Comparison of ENCODE assay signal across 18 mouse cellular contexts in the genomic region with DNA sequence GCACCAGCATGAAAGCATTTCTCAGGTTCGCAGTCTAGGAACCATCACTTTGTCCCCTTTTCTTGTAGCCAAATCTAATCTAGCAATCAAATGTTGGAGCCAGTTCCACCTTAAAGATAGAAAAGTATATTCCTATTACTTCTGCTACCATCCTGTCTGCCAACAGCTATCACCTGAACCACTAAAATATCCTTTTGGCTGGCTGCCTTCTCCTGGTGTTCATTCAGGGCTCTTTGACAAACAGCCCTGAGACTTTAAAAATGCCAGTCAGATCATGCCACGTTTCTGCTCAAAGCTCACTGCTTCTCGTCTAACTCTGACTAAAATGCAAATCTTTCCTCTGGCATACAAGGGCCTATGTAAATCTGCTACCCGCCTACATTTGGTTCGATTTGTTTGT.
"Had no signal": no experiment of that assay in that cellular context is flagged by ENCODE, and none has a peak within 500 bp of the region (broad histone marks: within the 10 kb centered on the region; RNA-seq: fewer than 3 reads in every experiment).

No protein-coding gene starts in this region.

- H3K36me3 ChIP-seq: midbrain, embryonic 13.5 days; midbrain, embryonic 15.5 days; neural tube, embryonic 13.5 days; neural tube, embryonic 15.5 days had no signal

- ATAC-seq: midbrain, embryonic 13.5 days; midbrain, embryonic 15.5 days had no signal

- H3K4me2 ChIP-seq: lung, embryonic 14.5 days; midbrain, embryonic 11.5 days; midbrain, embryonic 13.5 days; midbrain, embryonic 15.5 days; neural tube, embryonic 13.5 days; neural tube, embryonic 15.5 days had no signal

- DNase-seq: lung, adult 18-20 months; lung, embryonic 14.5 days; lung, postnatal 10 days; lung, postnatal 4 days; retina, postnatal 1 day; right cerebral cortex, adult 18-20 months; right cerebral cortex, postnatal 25 days; right cerebral cortex, postnatal 4 days; spleen, adult 18-20 months; thymus, adult 18-20 months; thymus, postnatal 14 days; thymus, postnatal 36 days had no signal

- H3K27me3 ChIP-seq: midbrain, embryonic 13.5 days; midbrain, embryonic 15.5 days; neural tube, embryonic 13.5 days; neural tube, embryonic 15.5 days had no signal

- H3K9me3 ChIP-seq: midbrain, embryonic 13.5 days; midbrain, embryonic 15.5 days; neural tube, embryonic 13.5 days; neural tube, embryonic 15.5 days had no signal

- H3K27ac ChIP-seq: midbrain, embryonic 13.5 days; midbrain, embryonic 15.5 days; neural tube, embryonic 13.5 days; neural tube, embryonic 15.5 days had no signal

- H3K4me1 ChIP-seq: midbrain, embryonic 15.5 days; neural tube, embryonic 13.5 days; neural tube, embryonic 15.5 days had no signal

- H3K4me3 ChIP-seq: midbrain, embryonic 13.5 days; midbrain, embryonic 15.5 days; myocyte; neural tube, embryonic 13.5 days; neural tube, embryonic 15.5 days had no signal

- H3K9ac ChIP-seq: lung, embryonic 14.5 days; midbrain, embryonic 13.5 days; midbrain, embryonic 15.5 days; neural tube, embryonic 13.5 days; neural tube, embryonic 15.5 days had no signal
